Mouse (Mus musculus): ENCODE data around the gene Peak1.

DNA sequence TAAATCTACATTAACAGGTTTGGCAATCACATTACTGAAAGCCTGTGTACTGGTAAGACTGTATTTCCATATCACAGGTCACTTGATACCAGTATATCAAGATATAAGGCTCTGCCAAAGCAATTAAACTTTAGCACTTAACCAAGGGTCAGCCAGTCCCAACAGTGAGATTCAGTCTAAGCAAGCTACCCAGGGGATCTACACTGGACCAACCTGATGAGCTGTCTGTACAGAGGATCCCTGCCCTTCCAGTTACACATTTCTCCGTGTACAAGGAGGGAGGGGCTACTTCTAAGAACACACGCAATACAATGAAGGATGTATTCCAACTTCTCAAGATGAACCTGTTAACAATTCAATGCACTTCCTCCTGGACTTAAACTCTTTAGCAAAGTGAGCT, 259.8 kb downstream of the Peak1 start:
- no peak for TF ChIP-seq GATA1 (IDR thresholded peaks at IDR 0.05; ENCODE audit: low read length)
- no peak for TF ChIP-seq TAL1 (IDR thresholded peaks at IDR 0.05; ENCODE audit: low read length)

Data from erythroblast, embryonic 14.5 days (primary cell).